Mouse (Mus musculus) intestine, embryonic 15.5 days (tissue): ENCODE data around the gene Ube2e1. TPM values are rescaled to one million over a fixed set of nuclear protein-coding genes. Genes with fewer than 3 reads are reported as not detected.
"Not testable (repeated sequence)": the region's sequence is repeated elsewhere in the genome, so short reads cannot be mapped to it uniquely, and the experiment has no call there.

Source experiments
- ATAC-seq: fragments of 200-750 bp; cut with Nextera tagmentation; 2 replicates; pipeline ENCODE4 v1.8.0; 2017; ENCODE audit warnings: moderate TSS enrichment, moderate library complexity
- H3K27ac ChIP-seq: fragments of 300-500 bp; sonication (generic); 2 replicates; pipeline ENCODE4 v1.5.1; 2015; ENCODE audit warnings: mild to moderate bottlenecking, inconsistent platforms
- H3K27me3 ChIP-seq: fragments of 300-500 bp; sonication (generic); replicated peaks from 2 replicates; pipeline ENCODE4 v1.6.1; 2015; ENCODE audit warnings: inconsistent platforms
- H3K36me3 ChIP-seq: fragments of 300-500 bp; sonication (generic); 2 replicates; pipeline ENCODE4 v1.6.1; 2015; ENCODE audit warnings: inconsistent platforms
- H3K4me1 ChIP-seq: fragments of 300-500 bp; sonication (generic); replicated peaks from 2 replicates; pipeline ENCODE4 v1.6.1; 2015; ENCODE audit warnings: inconsistent platforms
- H3K4me2 ChIP-seq: fragments of 300-500 bp; sonication (generic); replicated peaks from 2 replicates; pipeline ENCODE4 v1.6.1; 2015; ENCODE audit warnings: mild to moderate bottlenecking, inconsistent platforms
- H3K4me3 ChIP-seq: fragments of 300-500 bp; sonication (generic); replicated peaks from 2 replicates; pipeline ENCODE4 v1.5.1; 2015; ENCODE audit warnings: inconsistent platforms
- H3K9ac ChIP-seq: fragments of 300-500 bp; sonication (generic); 2 replicates; pipeline ENCODE4 v1.6.1; 2015; ENCODE audit warnings: inconsistent platforms
- H3K9me3 ChIP-seq: fragments of 300-500 bp; sonication (generic); 2 replicates; pipeline ENCODE4 v1.6.1; 2016; ENCODE audit warnings: inconsistent platforms
- WGBS: fragments of 180-500 bp; shearing (Covaris S2); methylation state at CpG from one replicate; pipeline ENCODE4 v1.1.7; 2015; 5-methylcytosine and 5-hydroxymethylcytosine counted together
- polyA plus RNA-seq: library from polyadenylated mRNA; unstranded; fragments of >200 nt; fragmentation: Nextera tagmentation; extraction: Ambion mirVana; gene quantifications from 2 replicates; pipeline ENCODE4 v1.2.1, GENCODE M21; 2015

The Ube2e1 gene
- polyA plus RNA-seq, 1 experiment from 2014 or later: 130 TPM

DNA sequence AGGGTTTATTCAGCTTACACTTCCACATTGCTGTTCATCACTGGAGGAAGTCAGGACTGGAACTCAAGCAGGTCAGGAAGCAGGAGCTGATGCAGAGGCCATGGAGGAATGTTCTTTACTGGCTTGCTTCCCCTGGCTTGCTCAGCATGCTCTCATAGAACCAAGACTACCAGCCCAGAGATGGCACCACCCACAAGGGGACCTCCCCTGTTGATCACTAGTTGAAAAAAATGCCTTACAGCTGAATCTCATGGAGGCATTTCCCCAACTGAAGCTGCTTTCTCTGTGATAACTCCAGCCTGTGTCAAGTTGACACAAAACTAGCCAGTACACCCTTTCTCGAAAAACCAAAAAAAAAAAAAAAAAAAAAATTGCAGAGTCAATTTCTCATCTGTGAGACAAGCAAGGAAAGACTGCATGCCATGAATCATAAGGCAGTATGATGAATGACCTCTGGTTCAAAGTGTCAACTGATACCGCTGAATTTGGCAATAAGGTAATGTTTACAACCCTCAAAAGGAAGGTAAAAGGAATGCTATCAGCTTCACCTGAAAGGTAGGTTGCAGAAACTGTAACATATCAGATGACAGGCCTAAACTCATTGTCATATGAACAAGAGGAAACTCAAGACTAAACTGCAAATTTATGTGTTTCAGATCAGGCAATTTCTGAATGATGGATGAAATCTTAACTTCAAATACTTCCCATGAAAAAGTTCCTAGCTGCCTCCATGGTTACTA is 95.0 kb downstream of the Ube2e1 start:
- H3K4me3 ChIP-seq, H3K27me3 ChIP-seq, H3K9ac ChIP-seq, H3K36me3 ChIP-seq, H3K9me3 ChIP-seq, H3K4me2 ChIP-seq, H3K4me1 ChIP-seq, H3K27ac ChIP-seq, ATAC-seq: not testable (repeated sequence)
- WGBS: 56% methylated on average over 2 of the region's 2 CpGs

DNA sequence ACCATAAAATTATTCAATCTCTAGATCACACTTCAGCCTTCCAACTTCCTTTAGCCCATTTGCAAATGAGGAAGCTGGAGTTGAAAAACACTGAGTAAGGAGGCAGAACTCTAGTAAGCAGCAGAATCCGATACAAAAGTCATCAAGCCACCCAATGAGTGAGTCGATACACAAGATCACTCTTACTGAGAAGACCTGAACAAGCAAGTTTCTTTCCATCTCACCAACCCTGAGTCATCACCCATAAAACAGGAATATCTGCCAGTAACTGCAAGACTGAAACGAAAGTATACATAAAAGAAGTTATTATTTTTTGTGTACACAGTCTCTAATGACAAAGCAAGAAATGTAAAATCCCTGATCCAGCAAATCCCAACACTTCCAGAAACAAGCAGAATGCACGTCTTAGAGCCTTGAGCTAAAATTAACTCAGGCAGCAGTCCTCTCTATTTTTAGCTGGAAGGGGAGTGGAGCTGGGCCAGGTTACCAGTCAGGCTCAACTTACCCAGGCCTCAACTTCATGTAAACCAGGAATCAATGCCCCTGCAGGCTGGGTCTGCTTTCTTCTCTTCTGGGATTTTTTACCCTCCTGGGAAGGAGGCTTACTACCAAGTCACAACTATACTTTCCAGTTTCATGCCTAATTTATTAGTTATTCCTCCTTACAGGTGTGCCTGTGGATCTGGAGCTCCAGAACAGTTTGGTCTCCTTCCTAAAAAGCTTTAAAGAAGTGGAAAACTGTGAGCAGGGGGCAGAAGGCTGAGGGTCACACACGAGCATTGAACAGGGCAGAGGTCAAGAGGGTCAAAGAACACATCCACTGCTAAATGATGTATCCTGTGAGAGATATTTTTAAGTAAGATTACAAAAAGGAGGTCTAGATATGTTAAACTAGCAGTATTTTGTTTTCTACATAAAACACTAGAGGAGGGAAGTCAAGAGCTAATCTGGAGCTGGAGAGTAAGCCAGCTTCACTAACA is 97.4 kb downstream of the Ube2e1 start:
- ATAC-seq: no peak
- Histone ChIP-seq H3K36me3 (no peaks in the 10 kb centered on the region), H3K9ac (no peak overlapping the region), H3K4me2 (no peak overlapping the region; the same call in 1 of the 2 replicates), H3K9me3 (no peaks in the 10 kb centered on the region), H3K27me3 (no peaks in the 10 kb centered on the region), H3K27ac (no peak overlapping the region), H3K4me1 (0 out of 2 replicates have a peak, but pooled peaks cover 4% of the 10 kb centered on the region), H3K4me3 (no peak overlapping the region)
- 44% methylated on average over 5 of the region's 5 CpGs for WGBS

DNA sequence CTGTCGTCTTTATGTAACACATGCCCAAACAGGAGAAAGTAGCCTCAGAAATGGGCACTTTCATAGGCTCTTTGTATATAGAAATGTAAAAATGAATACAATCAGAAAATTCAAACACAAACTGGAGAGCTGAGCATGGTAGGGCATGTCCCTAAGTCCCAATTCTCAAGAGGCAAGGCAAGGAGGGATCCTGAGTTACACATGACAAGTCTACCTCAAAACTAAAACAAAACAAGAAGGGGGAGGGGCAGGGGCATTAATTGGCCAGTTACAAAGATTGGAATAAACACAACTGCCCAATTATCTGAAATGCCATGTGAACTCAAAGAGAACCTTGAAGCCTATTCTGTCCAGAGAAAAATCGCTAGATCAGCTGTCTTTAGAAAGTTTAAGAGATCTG is 98.6 kb downstream of the Ube2e1 start:
- Histone ChIP-seq H3K4me1 (0 out of 2 replicates have a peak, but pooled peaks cover 4% of the 10 kb centered on the region), H3K36me3 (no peaks in the 10 kb centered on the region), H3K27ac (no peak overlapping the region), H3K9me3 (no peaks in the 10 kb centered on the region), H3K9ac (no peak overlapping the region), H3K4me3 (no peak overlapping the region), H3K27me3 (no peaks in the 10 kb centered on the region), H3K4me2 (no peak overlapping the region)
- WGBS: 89% methylated on average over 2 of the region's 2 CpGs
- ATAC-seq: no peak

Other genes with a start within 250 kb of the Ube2e1 start
- gene Nr1d2, start 92.7 kb downstream of the Ube2e1 start, polyA plus RNA-seq: 5.0 and 6.9 TPM in 2 replicates
- gene Nkiras1, start 60.7 kb downstream of the Ube2e1 start, polyA plus RNA-seq: 16.8 and 17.1 TPM in 2 replicates
- 406 and 450 TPM in 2 replicates for gene Rpl15, start 60.5 kb downstream of the Ube2e1 start, polyA plus RNA-seq